Comparison of ENCODE assay signal across 13 mouse cellular contexts in the genomic region with DNA sequence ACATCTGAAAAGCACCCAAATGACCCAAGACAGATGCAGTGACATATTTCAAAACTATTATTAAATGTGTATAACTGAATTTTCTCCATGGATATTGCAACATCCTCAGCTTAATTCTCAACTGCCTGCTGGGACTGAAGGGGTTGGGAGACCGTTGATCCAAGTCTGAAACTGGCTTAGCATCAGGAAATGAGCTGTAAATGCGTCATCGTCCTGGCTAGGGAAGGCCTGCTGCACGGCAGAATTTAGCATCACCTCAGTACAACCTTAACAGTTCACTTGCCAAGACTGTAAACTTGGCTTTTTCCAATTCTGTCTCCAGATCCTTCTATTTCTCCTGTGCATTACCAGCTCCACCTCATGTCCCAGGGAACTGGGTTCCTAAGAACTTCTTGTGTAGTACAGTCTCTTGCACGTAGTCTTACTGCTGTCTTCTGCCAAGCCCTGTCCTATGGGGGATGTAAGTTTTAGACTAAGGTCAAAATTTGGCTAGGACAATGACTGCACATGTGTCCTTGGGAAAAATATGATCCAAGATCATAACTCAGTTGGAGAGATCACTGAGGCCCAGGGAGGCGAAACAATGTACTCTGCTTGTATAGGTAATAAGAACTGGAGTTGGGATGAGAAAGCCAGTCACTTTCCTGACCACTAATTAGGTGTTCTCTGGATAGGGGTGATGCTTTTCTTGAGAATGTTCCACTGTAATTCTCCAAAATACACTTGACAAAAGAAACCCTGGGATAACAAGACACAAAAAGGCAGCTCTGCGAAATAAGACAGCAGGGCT.
DNase-seq lines count a peak whose midpoint lies in the region.
"Had no signal": no experiment of that assay in that cellular context is flagged by ENCODE, and none has a peak within 500 bp of the region (broad histone marks: within the 10 kb centered on the region; RNA-seq: fewer than 3 reads in every experiment).

No protein-coding gene starts in this region.

- peak; percentile 43 for DNase-seq in gastrocnemius, adult 18-20 months (ENCODE audit: low spot score)
- DNase-seq in gastrocnemius, postnatal 10 days = no peak
- DNase-seq in urinary bladder, postnatal 14 days (ENCODE audit: low spot score) = peak; percentile 7
- no peak for DNase-seq in urinary bladder, postnatal 10 days (ENCODE audit: low spot score)
- peak; percentile 22 to 42 for DNase-seq in heart, adult 9 months (ENCODE audit: low spot score in 2 of 2)
- no peak for DNase-seq in layer of hippocampus, adult 8-10 months (ENCODE audit: low spot score in 2 of 2)
- DNase-seq in cerebellum, adult 9-11 months = no peak
- no peak for DNase-seq in natural killer cell, adult 2 months (ENCODE audit: low spot score in 2 of 2)
- DNase-seq: adrenal gland, adult 2 months; kidney, postnatal 36 days; midbrain, embryonic 14.5 days; retina, postnatal 1 day; spleen, adult 18-20 months had no signal

Comparison
In these comparisons a context has a peak if more than half of its experiments do, and no peak if none do; other contexts are left out.
1. DNase-seq: peak in gastrocnemius, adult 18-20 months (single experiment), urinary bladder, postnatal 14 days (single experiment) and heart, adult 9 months (2 of 2); none in gastrocnemius, postnatal 10 days (single experiment), urinary bladder, postnatal 10 days (single experiment), layer of hippocampus, adult 8-10 months (0 of 2), cerebellum, adult 9-11 months (single experiment) and natural killer cell, adult 2 months (0 of 2).